Mouse (Mus musculus): Measurements from ENCODE around the gene Heg1. TPM values are rescaled to one million over a fixed set of nuclear protein-coding genes. Genes with fewer than 3 reads are reported as not detected.

Gene Heg1
- total RNA-seq, 2 experiments from 2014 or later: 31.0 to 35.5 TPM

GRCm38 (mm10) chr16:33723241-33723640, 39.1 kb downstream of the Heg1 start:
- no peak overlapping the region for H3K27ac ChIP-seq
- H3K4me3 ChIP-seq: no peak overlapping the region
- peak; percentile 4; the same call in 1 of the 2 replicates for TF ChIP-seq CTCF (IDR thresholded peaks at IDR 0.05)
- intact Hi-C loops (cut with DNase I): no loop called here
- no peak for DNase-seq (ENCODE audit: extremely low spot score in 1 of 2, low spot score in 2 of 2)

GRCm38 (mm10) chr16:33723983-33724382, 39.8 kb downstream of the Heg1 start:
- intact Hi-C loops (cut with DNase I): no loop called here
- Histone ChIP-seq H3K27ac (no peak overlapping the region), H3K4me3 (no peak overlapping the region)
- peak; percentile 36 for TF ChIP-seq CTCF (IDR thresholded peaks at IDR 0.05)
- no peak for DNase-seq (ENCODE audit: extremely low spot score in 1 of 2, low spot score in 2 of 2)

- DNase-seq (ENCODE audit: extremely low spot score in 1 of 2, low spot score in 2 of 2): no peak
- TF ChIP-seq CTCF (IDR thresholded peaks at IDR 0.05): no peak
- H3K27ac ChIP-seq: no peak overlapping the region
- no peak overlapping the region for H3K4me3 ChIP-seq
- intact Hi-C loops (cut with DNase I): no loop called here
Measured at GRCm38 (mm10) chr16:33726261-33726660, 42.1 kb downstream of the Heg1 start.

- Histone ChIP-seq H3K27ac (no peak overlapping the region), H3K4me3 (no peak overlapping the region)
- intact Hi-C loops (cut with DNase I): no loop called here
- DNase-seq (ENCODE audit: extremely low spot score in 1 of 2, low spot score in 2 of 2): no peak
- no peak for TF ChIP-seq CTCF (IDR thresholded peaks at IDR 0.05)
Measured at GRCm38 (mm10) chr16:33726892-33727291, 42.7 kb downstream of the Heg1 start.

- Histone ChIP-seq H3K27ac (no peak overlapping the region), H3K4me3 (no peak overlapping the region)
- DNase-seq (ENCODE audit: extremely low spot score in 1 of 2, low spot score in 2 of 2): no peak
- peak; percentile 28; the same call in 1 of the 2 replicates for TF ChIP-seq CTCF (IDR thresholded peaks at IDR 0.05)
- intact Hi-C loops (cut with DNase I): no loop called here
Measured at GRCm38 (mm10) chr16:33728427-33728826, 44.3 kb downstream of the Heg1 start.

- TF ChIP-seq CTCF (IDR thresholded peaks at IDR 0.05): no peak
- Histone ChIP-seq H3K4me3 (no peak overlapping the region), H3K27ac (no peak overlapping the region)
- intact Hi-C loops (cut with DNase I): no loop called here
- no peak for DNase-seq (ENCODE audit: extremely low spot score in 1 of 2, low spot score in 2 of 2)
Measured at GRCm38 (mm10) chr16:33731291-33731690, 47.1 kb downstream of the Heg1 start.

- Histone ChIP-seq H3K4me3 (no peak overlapping the region), H3K27ac (no peak overlapping the region)
- TF ChIP-seq CTCF (IDR thresholded peaks at IDR 0.05): no peak
- DNase-seq (ENCODE audit: extremely low spot score in 1 of 2, low spot score in 2 of 2): no peak
- intact Hi-C loops (cut with DNase I): no loop called here
Measured at GRCm38 (mm10) chr16:33732237-33732749, 48.1 kb downstream of the Heg1 start.

- no peak for DNase-seq (ENCODE audit: extremely low spot score in 1 of 2, low spot score in 2 of 2)
- intact Hi-C loops (cut with DNase I): no loop called here
- no peak for TF ChIP-seq CTCF (IDR thresholded peaks at IDR 0.05)
- Histone ChIP-seq H3K4me3 (no peak overlapping the region), H3K27ac (no peak overlapping the region)
Measured at GRCm38 (mm10) chr16:33732846-33733580, 48.8 kb downstream of the Heg1 start.

- TF ChIP-seq CTCF (IDR thresholded peaks at IDR 0.05): no peak
- H3K27ac ChIP-seq: no peak overlapping the region
- DNase-seq (ENCODE audit: extremely low spot score in 1 of 2, low spot score in 2 of 2): no peak
- intact Hi-C loops (cut with DNase I): no loop called here
- H3K4me3 ChIP-seq: no peak overlapping the region
Measured at GRCm38 (mm10) chr16:33733864-33734263, 49.7 kb downstream of the Heg1 start.

- intact Hi-C loops (cut with DNase I): no loop called here
- Histone ChIP-seq H3K4me3 (no peak overlapping the region), H3K27ac (no peak overlapping the region)
- peak in 1 of 2 experiments; percentile 29 for DNase-seq (ENCODE audit: extremely low spot score in 1 of 2, low spot score in 2 of 2)
- TF ChIP-seq CTCF (IDR thresholded peaks at IDR 0.05): no peak
Measured at GRCm38 (mm10) chr16:33734545-33734944, 50.4 kb downstream of the Heg1 start.

GRCm38 (mm10) chr16:33735238-33735637, 51.1 kb downstream of the Heg1 start:
- intact Hi-C loops (cut with DNase I): no loop called here
- H3K27ac ChIP-seq: no peak overlapping the region
- DNase-seq (ENCODE audit: extremely low spot score in 1 of 2, low spot score in 2 of 2): no peak

GRCm38 (mm10) chr16:33735791-33736190, 51.6 kb downstream of the Heg1 start:
- H3K4me3 ChIP-seq: no peak overlapping the region
- H3K27ac ChIP-seq: no peak overlapping the region
- DNase-seq (ENCODE audit: extremely low spot score in 1 of 2, low spot score in 2 of 2): no peak
- no peak for TF ChIP-seq CTCF (IDR thresholded peaks at IDR 0.05)
- intact Hi-C loops (cut with DNase I): no loop called here

More at GRCm38 (mm10) chr16:33735238-33735637, 51.1 kb downstream of the Heg1 start:
- H3K4me3 ChIP-seq: no peak overlapping the region
- no peak for TF ChIP-seq CTCF (IDR thresholded peaks at IDR 0.05)

GRCm38 (mm10) chr16:33736746-33737145, 52.6 kb downstream of the Heg1 start:
- intact Hi-C loops (cut with DNase I): no loop called here
- Histone ChIP-seq H3K4me3 (no peak overlapping the region), H3K27ac (no peak overlapping the region)
- TF ChIP-seq CTCF (IDR thresholded peaks at IDR 0.05): no peak
- no peak for DNase-seq (ENCODE audit: extremely low spot score in 1 of 2, low spot score in 2 of 2)
